Mouse (Mus musculus): ENCODE measurements around the gene Zfp583.

GRCm38 (mm10) chr7:6283451-6284075 is 47.5 kb downstream of the Zfp583 start:
- TF ChIP-seq CTCF (IDR thresholded peaks at IDR 0.05; ENCODE audit: low read depth, low read length) = no peak
- TF ChIP-seq GATA1 (IDR thresholded peaks at IDR 0.05; ENCODE audit: borderline replicate concordance, low read length) = no peak

Data from G1E (cell line).